Mouse (Mus musculus): ENCODE measurements at regions not wholly inside any gene's neighbourhood (a gene's known extent, or its start where the extent isn't known, plus 50 kb on each side); places are given as distances from the start of the nearest gene placed in this dataset.

GRCm38 (mm10) chr5:16487969-16488368 is 65.3 kb upstream of the Hgf start:
- TF ChIP-seq POLR2A (IDR thresholded peaks at IDR 0.05; ENCODE audit: borderline replicate concordance, extremely low read depth, insufficient read depth, insufficient read length, poor library complexity, severe bottlenecking) (no peak), CTCF (IDR thresholded peaks at IDR 0.05; ENCODE audit: borderline replicate concordance, extremely low read depth, insufficient read depth, insufficient read length) (no peak)
- DNase-seq (ENCODE audit: low read depth), result no peak

DNA sequence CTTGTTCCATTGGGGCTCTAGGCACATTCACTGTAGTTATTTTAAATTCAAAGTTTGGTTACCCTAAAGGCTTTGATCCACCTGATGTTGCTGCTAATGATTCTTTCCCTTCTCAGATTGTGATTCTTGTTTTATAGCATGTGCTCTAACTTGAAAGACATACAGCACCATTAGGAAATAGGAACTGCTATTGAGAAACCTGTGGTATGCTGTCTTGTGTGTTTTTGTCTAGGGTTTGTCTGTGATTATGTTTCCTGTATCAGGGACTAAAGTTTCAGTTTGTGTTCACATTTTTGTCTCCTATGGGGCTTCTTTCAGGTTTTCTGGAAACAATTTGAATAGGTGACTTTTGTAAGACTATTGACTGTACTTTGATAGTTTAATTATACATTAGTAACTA is 63.5 kb upstream of the Hgf start:
- TF ChIP-seq CTCF (IDR thresholded peaks at IDR 0.05; ENCODE audit: borderline replicate concordance, extremely low read depth, insufficient read depth, insufficient read length) (no peak), POLR2A (IDR thresholded peaks at IDR 0.05; ENCODE audit: borderline replicate concordance, extremely low read depth, insufficient read depth, insufficient read length, poor library complexity, severe bottlenecking) (no peak)

DNA sequence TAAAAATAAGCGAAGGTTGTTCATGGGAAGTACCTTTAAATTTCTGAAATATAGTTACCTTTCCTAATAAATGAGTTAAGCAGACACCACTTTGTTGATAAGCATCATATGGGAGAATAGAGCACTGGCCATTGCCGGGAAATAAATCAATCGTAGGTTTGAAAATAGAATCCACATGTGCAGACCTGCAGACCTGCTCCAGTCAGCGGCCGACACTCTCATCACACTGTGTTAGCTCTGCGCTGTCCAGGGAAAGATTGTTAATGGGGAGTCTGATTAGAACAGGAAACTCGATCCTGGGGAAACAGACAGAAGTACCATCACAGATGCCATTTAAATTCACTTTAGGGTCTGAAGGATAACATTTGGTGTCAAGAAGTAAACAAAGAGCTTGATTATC is 53.4 kb upstream of the Hgf start:
- DNase-seq (ENCODE audit: low read depth), result no peak
- TF ChIP-seq CTCF (IDR thresholded peaks at IDR 0.05; ENCODE audit: borderline replicate concordance, extremely low read depth, insufficient read depth, insufficient read length), result no peak
- TF ChIP-seq POLR2A (IDR thresholded peaks at IDR 0.05; ENCODE audit: borderline replicate concordance, extremely low read depth, insufficient read depth, insufficient read length, poor library complexity, severe bottlenecking), result no peak

More for the DNA sequence above, 63.5 kb upstream of the Hgf start:
- no peak for DNase-seq (ENCODE audit: low read depth)
